Mouse (Mus musculus) frontal cortex, adult (tissue): ENCODE measurements around the gene Smdt1.

Source experiments
- ATAC-seq: cut with Nextera tagmentation; 2 replicates; pipeline ENCODE4 v1.9.2; 2017; ENCODE audit warnings: mild to moderate bottlenecking, moderate library complexity, mixed read lengths; ENCODE audit not compliant: low TSS enrichment

Gene Smdt1

DNA sequence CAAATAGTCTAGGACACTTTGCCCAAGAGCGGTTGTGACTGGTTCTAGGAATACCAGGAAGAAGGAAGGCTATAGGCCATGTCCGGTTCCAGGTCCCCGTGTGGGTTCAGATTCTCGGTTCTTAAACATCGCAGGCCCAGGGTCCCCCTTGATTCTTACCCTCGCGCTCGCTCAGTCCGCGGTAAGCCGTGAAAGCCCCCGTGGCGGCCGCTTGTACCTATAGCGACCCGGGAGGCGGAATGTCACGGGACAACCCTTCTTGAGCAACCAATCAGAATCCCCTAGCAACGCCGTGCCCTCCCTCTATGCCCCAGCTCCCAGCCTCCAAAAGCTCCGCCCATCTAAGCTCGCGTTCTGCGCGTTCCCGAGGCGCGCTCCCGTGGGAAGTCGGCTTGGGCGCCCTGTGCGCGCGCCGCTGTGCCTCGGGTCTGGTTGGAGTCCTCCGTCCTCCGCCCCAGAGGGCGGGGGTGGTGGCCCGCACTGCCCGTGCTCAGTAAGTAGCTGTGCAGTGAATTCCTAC is at the start of gene Smdt1, which contains the start of the genes Naga and Pheta2:
TSS of gene Smdt1 (plus strand) at position 367 of the 520 bp plus-strand sequence.
TSS of gene Naga (minus strand) at position 333 of the 520 bp plus-strand sequence.
TSS of gene Pheta2 (plus strand) at position 350 of the 520 bp plus-strand sequence.
- ATAC-seq: peak; percentile 98

GRCm38 (mm10) chr15:82290252-82290651 is 48.5 kb upstream of the Smdt1 start:
- no peak for ATAC-seq

DNA sequence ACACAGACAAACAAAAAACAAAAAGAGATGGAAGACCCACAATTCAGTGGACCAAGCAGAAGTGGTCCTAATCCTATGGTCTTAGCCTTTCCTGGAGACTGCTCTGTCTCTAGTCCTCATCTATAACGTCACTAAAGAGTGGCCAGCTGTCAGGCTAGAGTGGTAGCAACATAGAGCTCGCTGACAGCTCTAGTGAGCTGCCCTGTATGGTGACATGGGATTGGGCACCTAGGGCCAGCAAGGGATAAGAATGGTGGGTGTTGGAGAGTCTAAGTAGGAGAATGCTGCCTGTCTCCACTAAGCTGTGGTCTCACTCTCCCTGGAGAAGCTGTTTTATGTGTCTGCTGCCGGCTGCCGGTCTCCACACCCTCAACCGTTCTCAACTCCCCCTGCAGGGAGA is 45.9 kb upstream of the Smdt1 start:
- ATAC-seq: 0 out of 2 replicates have a peak, but pooled peaks have one; percentile 22

- ATAC-seq: peak; percentile 70
Measured at GRCm38 (mm10) chr15:82293271-82293711, 45.5 kb upstream of the Smdt1 start.

DNA sequence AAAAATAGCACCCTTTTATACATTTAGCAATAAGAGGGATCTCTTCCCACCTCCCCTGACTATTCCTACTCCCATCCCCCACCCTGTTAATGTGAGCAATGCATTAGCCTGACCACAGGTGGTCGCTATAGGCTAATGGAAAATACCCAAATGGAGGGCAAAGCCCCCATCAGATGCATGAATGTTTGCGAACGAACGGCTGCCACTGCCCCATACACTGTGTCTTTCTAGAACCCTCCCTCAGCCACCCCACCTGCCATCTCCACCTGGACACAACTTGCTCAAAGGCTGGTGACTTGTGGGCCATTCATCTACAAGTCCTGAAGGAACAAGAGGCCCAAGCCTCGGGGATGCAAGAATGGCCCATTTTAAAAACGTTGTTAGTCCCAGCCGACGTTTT is 44.7 kb upstream of the Smdt1 start:
- ATAC-seq: 0 out of 2 replicates have a peak, but pooled peaks have one; percentile 15

DNA sequence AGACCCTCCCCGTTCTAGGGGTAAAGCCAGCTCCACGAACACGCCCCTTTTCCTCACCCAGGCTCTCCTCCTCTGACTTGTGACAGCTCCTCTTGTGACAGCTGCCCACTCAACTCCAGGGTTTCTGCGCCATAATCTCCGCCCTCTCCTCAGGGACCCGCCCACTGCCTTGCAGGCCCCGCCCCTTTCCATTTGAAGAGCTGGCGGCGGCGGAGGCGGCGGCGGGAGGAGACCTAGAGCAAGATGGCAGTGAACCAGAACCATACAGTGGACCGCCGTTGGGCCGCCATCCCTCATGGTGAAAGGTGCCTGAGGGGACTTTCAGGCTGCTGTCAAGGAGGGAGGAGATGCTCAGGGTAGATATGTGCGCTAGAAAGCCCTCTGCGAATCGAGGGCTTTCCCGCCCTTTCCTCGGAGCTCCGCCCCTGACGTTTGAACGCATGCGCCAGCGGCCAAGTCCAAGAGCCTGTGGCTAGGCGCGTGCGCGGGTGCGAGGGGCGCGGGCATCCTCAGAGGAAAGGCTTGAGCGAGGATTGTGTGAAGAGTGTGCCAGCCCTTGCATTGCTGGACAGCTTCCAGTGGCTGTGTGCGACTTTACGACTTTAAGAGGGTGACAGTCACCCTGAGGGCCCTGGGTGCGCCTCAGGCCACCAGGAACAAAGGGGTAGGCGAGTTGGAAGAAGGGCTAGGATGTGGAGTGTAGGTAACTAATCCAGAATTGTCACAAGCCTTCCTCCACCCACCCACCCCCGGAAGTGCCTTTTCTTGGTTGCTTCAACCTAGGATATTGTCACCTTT is 39.8 kb upstream of the Smdt1 start, which contains the start of gene Wbp2nl:
TSS of gene Wbp2nl (plus strand) at position 191 of the 798 bp plus-strand sequence.
- ATAC-seq: no peak

DNA sequence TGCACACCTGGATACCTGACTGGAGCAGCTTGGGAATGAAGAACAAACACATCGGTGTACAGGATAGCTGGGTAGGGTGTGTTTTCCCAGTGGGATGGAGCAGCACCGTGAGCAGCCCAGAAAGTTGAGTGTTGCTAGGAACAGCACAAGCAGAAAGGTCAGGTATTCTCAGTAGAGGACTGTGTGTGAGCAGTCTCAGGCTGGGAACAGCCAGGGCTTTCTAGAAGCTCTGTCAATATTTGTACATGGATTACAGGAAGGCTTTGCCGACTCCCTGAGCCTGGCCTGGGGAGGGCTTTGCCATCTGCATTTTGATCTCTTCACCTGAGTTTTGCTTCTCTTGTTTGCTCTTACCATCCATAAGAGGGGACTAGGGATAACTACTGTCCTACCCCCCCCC is 31.7 kb upstream of the Smdt1 start:
- ATAC-seq: no peak

- ATAC-seq: no peak
Measured at GRCm38 (mm10) chr15:82308416-82308815, 30.3 kb upstream of the Smdt1 start.

DNA sequence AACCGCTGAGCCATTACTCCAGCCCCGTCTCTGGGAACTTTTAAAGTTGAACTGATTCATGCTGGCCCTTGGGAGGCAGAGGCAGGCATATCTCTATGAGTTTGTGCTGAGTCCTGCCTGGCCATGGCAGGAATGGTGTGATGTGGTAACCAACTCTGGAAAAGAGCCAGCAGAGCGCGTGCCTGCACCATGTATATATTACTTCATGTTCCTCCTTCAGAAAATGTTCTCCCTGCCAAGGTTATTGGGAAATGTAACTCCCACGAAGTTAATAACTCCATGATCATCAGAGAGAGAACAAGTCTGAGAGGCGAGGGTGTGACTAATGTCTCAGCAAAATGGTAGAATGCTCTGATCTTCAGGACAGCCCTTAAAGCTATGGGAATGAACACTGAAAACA is 20.9 kb upstream of the Smdt1 start:
- ATAC-seq: no peak

DNA sequence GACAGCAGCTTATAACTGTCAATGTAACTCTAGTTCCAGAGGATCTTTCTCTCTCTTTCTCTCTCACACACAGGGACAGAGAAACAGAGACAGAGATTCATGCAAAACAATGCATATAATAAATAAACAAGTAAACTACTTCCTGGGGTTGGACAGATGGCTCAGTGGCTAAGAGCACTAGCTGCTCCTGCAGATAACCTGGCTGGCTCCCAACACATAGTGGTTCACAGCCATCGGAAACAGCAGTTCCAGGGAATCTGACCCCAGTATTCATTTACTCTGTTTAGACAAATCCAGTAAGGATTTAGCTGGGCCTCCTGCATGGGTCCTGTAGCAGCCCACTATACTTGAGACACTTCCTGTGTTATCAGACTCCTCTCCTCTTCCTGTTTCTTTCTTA is 19.1 kb upstream of the Smdt1 start:
- no peak for ATAC-seq

DNA sequence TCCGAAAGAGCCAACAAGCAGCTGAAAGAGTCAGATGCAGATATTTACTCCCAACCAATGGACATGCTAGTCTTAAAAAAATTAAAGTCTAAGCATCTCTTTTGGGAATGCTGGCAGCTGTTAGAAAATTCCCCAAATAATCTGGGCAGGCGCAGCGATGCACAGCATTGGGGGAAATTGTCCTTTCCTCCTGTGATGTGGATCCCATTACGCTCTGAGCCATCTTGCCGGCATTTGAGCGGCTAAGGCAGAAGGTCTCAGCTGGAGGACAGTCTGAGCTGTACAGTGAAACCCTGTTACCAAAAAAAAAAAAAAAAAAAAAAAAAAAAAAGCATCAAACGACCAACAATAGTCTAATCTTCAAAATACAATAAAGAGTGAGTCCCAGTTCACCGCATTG is 16.6 kb upstream of the Smdt1 start:
- no peak for ATAC-seq

GRCm38 (mm10) chr15:82325382-82325781 is 13.4 kb upstream of the Smdt1 start:
- ATAC-seq: no peak

- ATAC-seq: no peak
Measured at GRCm38 (mm10) chr15:82335194-82335593, 3.6 kb upstream of the Smdt1 start.

GRCm38 (mm10) chr15:82336629-82337028 is 2.1 kb upstream of the Smdt1 start:
- no peak for ATAC-seq

GRCm38 (mm10) chr15:82337875-82338274 is 884 bp upstream of the Smdt1 start:
- ATAC-seq: no peak

DNA sequence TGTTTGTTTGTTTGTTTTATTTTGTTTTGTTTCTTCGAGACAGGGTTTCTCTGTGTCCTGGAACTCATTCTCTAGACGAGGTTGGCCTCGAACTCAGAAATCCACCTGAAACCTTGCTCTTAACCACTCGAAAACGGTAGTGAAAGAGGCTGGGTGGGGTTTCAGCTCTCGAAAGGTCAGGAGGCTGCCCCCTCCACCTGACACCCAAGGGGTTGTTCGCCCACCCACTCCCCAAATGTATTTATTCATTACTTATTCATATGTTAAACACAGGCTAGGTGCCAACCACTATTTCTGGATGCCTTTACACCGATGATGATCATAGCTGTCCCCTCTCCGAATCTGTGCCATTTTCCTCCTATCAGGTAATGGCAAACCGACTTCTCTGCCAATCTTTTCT is 391 bp downstream of the Smdt1 start:
- no peak for ATAC-seq

DNA sequence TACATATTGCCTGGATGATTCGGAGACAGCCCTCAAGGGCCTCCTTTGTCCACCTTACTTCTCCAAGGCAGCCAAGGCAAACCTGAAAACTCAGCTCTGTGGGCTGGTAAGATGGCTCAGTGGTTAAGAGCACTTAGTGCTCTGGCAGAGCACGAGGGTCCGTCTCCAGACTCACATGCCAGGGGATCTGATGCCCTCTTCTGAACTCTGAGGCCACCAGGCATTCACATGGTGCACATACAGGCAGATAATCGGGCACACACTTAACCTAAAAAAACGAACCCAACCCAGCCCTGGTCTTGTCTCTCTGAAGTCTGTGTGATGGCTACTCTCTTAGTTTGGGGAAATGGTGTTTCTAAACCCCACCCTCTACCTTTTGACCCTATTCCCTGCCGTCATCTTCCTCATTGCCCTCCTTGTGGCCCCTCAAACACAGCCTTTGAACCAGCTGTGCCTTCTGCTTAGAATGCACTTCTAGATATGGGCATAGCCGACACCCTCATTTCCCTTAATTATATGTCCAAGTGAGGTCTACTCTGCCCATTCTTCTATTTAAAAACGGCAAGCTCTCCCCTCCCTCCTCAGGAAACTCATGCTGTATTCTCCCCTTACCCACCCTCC is 985 bp downstream of the Smdt1 start:
- ATAC-seq: no peak

DNA sequence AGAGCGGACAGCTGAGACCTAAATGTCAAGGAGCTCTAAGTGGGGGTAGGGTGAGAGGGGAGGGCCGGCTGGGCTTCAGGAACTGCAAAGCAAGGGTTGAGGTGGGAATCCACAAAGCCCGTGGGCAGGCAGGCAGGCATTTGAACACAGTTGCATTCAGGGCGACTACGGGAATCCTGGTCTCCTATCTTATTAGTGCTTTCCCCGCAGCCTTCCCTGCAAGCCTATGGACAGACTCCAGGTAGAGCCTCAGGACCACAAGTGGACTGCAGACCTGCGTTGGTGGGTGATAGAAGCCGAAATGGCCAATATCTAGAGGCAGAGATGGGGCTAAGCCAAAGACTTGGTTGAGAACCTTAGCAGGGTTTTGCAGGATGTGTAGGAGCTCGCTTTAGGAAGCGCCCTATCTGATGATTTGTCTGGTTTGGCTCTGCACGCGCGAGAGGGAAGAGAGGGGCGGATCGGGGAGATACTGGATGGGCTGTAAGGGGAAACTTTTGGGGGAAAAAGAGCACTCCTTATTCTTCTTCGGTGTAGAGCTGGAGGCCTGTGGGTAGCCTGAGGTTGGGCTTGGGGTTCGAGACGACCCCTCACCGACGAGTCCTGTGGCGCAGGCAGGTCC is 1.8 kb downstream of the Smdt1 start:
- ATAC-seq: no peak

DNA sequence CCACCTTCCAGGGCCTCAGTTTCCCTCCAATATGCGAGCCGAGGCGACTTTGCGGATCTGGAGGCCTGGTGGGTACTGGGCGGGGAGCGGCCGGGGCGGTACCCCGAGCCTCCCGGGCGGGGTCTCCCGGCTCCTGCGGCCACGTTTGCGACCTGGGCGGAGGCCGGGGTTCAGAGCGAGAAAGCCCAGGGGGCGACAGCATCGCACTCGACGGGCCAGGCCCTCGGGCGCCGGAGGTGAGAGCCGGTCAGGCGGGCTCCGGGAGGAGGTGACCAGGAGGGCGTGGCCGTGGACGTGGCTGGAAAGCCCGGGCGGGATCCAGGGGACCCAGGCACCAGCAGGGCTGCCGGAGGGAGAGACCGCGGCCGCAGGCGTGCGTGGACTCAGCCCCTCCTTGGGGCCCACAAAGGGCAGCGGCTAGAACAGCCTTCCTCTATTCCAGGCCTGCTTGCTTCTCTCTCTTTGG is 2.3 kb downstream of the Smdt1 start:
- no peak for ATAC-seq

GRCm38 (mm10) chr15:82341675-82342542 is 3.1 kb downstream of the Smdt1 start:
- ATAC-seq: no peak

DNA sequence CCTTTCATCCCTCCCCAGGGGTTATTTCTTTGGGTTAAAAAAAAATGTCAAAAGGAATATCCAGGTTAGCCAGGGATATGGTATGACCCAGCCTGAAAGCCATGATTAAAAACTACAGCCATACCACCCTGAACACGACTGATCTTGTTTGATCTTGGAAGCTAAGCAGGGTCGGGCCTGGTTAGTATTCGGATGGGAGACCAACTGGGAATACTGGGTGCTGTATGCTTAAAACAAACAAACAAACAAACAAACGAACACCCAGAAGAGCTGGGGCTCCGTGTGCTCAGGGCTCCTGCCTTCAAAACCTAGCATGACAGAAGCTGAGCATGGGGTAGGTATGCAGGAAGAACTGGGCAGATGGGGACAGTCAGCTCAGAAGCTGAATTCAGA is 3.8 kb downstream of the Smdt1 start:
- ATAC-seq: no peak
